Mouse (Mus musculus) midbrain, embryonic 14.5 days (tissue): ENCODE data around the gene Pmepa1. TPM values are rescaled to one million over a fixed set of nuclear protein-coding genes. Genes with fewer than 3 reads are reported as not detected.
A peak's percentile ranks its signal among the peaks of the same experiment; 100 is the strongest.

Experiments used
- ATAC-seq: fragments of 200-750 bp; cut with Nextera tagmentation; 2 replicates; pipeline ENCODE4 v1.8.0; 2017; ENCODE audit warnings: moderate number of reproducible peaks, moderate library complexity; ENCODE audit not compliant: low FRiP score, low TSS enrichment
- DNase-seq: peaks from one replicate; pipeline ENCODE4 v3.0.0-alpha.2; 2015
- H3K27ac ChIP-seq: fragments of 300-500 bp; sonication (generic); replicated peaks from 2 replicates; pipeline ENCODE4 v1.5.1; 2014; ENCODE audit warnings: mild to moderate bottlenecking, low read depth, low read length, moderate library complexity
- H3K27me3 ChIP-seq: fragments of 300-500 bp; sonication (generic); 2 replicates; pipeline ENCODE4 v1.6.1; 2014; ENCODE audit warnings: low read length, control low read depth, mixed read lengths; ENCODE audit not compliant: control insufficient read depth, insufficient read depth
- H3K36me3 ChIP-seq: fragments of 300-500 bp; sonication (generic); 2 replicates; pipeline ENCODE4 v1.6.1; 2014; ENCODE audit warnings: low read length, control low read depth; ENCODE audit not compliant: control insufficient read depth, insufficient read depth
- H3K4me1 ChIP-seq: fragments of 300-500 bp; sonication (generic); 2 replicates; pipeline ENCODE4 v1.6.1; 2014; ENCODE audit warnings: mild to moderate bottlenecking, antibody characterized with exemption, low read length, control low read depth; ENCODE audit not compliant: control insufficient read depth, insufficient read depth
- H3K4me2 ChIP-seq: fragments of 300-500 bp; sonication (generic); 2 replicates; pipeline ENCODE4 v1.6.1; 2014; ENCODE audit warnings: mild to moderate bottlenecking, low read length, moderate library complexity
- H3K4me3 ChIP-seq: fragments of 300-500 bp; sonication (generic); replicated peaks from 2 replicates; pipeline ENCODE4 v1.5.1; 2014; ENCODE audit warnings: low read depth, low read length
- H3K9ac ChIP-seq: fragments of 300-500 bp; sonication (generic); replicated peaks from 2 replicates; pipeline ENCODE4 v1.6.1; 2014; ENCODE audit warnings: mild to moderate bottlenecking, low read length, moderate library complexity
- H3K9me3 ChIP-seq: fragments of 300-500 bp; sonication (generic); 2 replicates; pipeline ENCODE4 v1.6.1; 2016; ENCODE audit warnings: low read length, control low read depth, mixed read lengths; ENCODE audit not compliant: control insufficient read depth
- WGBS: fragments of 180-500 bp; shearing (Covaris S2); extraction: QIAGEN DNeasy Blood & Tissue Kit; methylation state at CpG from one replicate; pipeline ENCODE4 v1.1.7; 2014; 5-methylcytosine and 5-hydroxymethylcytosine counted together
- polyA plus RNA-seq: library from polyadenylated mRNA; unstranded; fragments of >200 nt; fragmentation: Nextera tagmentation; extraction: Ambion mirVana; gene quantifications from 2 replicates; pipeline ENCODE4 v1.2.1, GENCODE M21; 2014

The Pmepa1 gene
- polyA plus RNA-seq, 1 experiment from 2014 or later = 5.7 TPM

GRCm38 (mm10) chr2:173179046-173179445 is 97.3 kb downstream of the Pmepa1 start:
- 85% methylated on average over 7 of the region's 7 CpGs for WGBS
- Histone ChIP-seq H3K36me3 (no peaks in the 10 kb centered on the region), H3K9me3 (no peaks in the 10 kb centered on the region), H3K4me3 (no peak overlapping the region), H3K4me2 (no peak overlapping the region), H3K4me1 (peaks cover 6% of the 10 kb centered on the region; the same call in 1 of the 2 replicates), H3K27me3 (no peaks in the 10 kb centered on the region), H3K9ac (no peak overlapping the region), H3K27ac (no peak overlapping the region)
- no peak for DNase-seq
- ATAC-seq = no peak

DNA sequence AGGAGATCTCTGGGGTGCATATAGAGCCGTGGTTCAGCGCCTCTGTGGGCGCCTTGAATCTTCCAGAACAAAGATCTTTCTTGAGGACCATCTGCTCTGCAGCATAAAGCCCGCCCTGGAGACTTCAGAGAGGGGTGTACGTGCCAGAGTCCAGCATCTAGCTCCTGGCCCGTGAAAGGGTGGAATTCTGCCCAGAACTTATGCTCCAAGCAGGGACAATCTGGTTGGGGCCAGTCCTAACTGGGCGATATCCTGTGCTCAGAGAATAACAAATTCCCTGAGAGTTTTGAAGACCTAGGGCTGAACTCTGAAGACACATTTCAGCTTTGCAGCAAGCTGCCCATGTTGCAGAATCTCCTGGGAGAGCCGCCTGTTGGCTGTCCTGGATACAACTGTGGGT is 98.4 kb downstream of the Pmepa1 start:
- no peaks in the 10 kb centered on the region for H3K36me3 ChIP-seq
- 90% methylated on average over 8 of the region's 8 CpGs for WGBS

GRCm38 (mm10) chr2:173177481-173177880 is 98.9 kb downstream of the Pmepa1 start:
- Histone ChIP-seq H3K36me3 (no peaks in the 10 kb centered on the region), H3K4me3 (no peak overlapping the region), H3K4me2 (no peak overlapping the region), H3K4me1 (peaks cover 17% of the 10 kb centered on the region), H3K27me3 (no peaks in the 10 kb centered on the region), H3K9ac (no peak overlapping the region), H3K27ac (no peak overlapping the region), H3K9me3 (no peaks in the 10 kb centered on the region)
- DNase-seq (no peak), ATAC-seq (no peak)
- WGBS = 88% methylated on average over 5 of the region's 5 CpGs

More for the DNA sequence above, 98.4 kb downstream of the Pmepa1 start:
- no peaks in the 10 kb centered on the region for H3K27me3 ChIP-seq
- ATAC-seq (no peak), DNase-seq (no peak)
- no peak overlapping the region for H3K4me3 ChIP-seq
- no peak overlapping the region for H3K9ac ChIP-seq
- H3K9me3 ChIP-seq = no peaks in the 10 kb centered on the region
- H3K27ac ChIP-seq = no peak overlapping the region
- no peak overlapping the region for H3K4me2 ChIP-seq
- H3K4me1 ChIP-seq = peaks cover 12% of the 10 kb centered on the region

DNA sequence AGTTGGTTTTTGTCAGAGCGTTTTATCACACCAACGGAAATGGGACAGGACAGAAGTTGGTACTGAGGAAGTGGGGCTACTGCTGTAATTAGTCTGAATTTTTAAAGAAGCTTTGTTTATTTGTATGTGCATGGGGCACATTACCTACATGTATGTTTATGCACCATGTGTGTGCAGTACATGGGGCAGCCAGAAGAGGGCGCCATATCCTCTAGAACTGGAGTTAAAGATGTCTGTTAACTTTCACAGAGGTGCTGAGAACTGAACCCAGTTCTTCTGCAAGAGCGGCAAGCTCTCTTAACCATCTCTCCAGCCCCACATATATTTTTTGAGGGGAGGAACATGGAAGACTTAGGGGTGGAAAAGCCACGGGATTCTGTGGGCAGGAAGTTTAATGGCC is 100.6 kb downstream of the Pmepa1 start:
- Histone ChIP-seq H3K36me3 (no peaks in the 10 kb centered on the region), H3K4me3 (no peak overlapping the region), H3K27ac (no peak overlapping the region), H3K4me2 (no peak overlapping the region), H3K27me3 (no peaks in the 10 kb centered on the region), H3K9me3 (no peaks in the 10 kb centered on the region), H3K9ac (no peak overlapping the region), H3K4me1 (peaks cover 31% of the 10 kb centered on the region)
- ATAC-seq (no peak), DNase-seq (no peak)
- 96% methylated on average over 5 of the region's 5 CpGs for WGBS

DNA sequence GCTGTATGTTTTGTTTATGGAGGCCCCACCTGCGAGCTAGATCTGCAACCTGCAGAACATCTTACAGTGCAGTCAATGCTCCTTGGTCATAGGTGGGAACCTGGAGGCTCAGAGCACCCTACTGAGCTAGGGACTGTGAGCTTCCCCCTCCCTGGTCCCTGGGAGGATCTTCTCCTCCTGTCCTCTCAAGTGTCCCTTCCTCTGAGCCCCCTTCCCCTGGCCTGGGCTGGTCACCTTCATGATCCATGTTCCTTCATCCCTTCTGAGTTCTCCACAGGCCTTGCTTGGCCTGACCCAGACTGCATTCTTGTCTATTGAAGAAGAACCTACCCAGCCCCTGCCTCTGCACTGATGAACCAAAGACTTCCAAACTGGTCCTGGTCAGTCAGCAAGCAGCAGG is 101.8 kb downstream of the Pmepa1 start:
- WGBS = 59% methylated on average over 1 of the region's 1 CpGs
- Histone ChIP-seq H3K4me1 (peaks cover 31% of the 10 kb centered on the region), H3K27ac (peak overlapping the region; percentile 92), H3K4me2 (peak overlapping the region; percentile 64), H3K36me3 (no peaks in the 10 kb centered on the region), H3K9ac (no peak overlapping the region), H3K27me3 (no peaks in the 10 kb centered on the region), H3K4me3 (no peak overlapping the region), H3K9me3 (no peaks in the 10 kb centered on the region)
- ATAC-seq (no peak), DNase-seq (no peak)

Other genes with a start within 250 kb of the Pmepa1 start
- not detected in 2 replicates for gene Ctcfl, start 157.0 kb downstream of the Pmepa1 start, polyA plus RNA-seq
- not detected in 2 replicates for gene Pck1, start 123.5 kb downstream of the Pmepa1 start, polyA plus RNA-seq
- gene Zbp1, start 57.6 kb downstream of the Pmepa1 start, polyA plus RNA-seq = 1.7 TPM in 1 of 2 replicates, not detected in the other
- gene 1700021F07Rik, start 246.1 kb upstream of the Pmepa1 start, polyA plus RNA-seq = not detected in 2 replicates